Mouse (Mus musculus) layer of hippocampus, postnatal 14 days (tissue): ENCODE measurements at regions not wholly inside any gene's neighbourhood (a gene's known extent, or its start where the extent isn't known, plus 50 kb on each side); places are given as distances from the start of the nearest gene placed in this dataset.

Experiments
- DNase-seq, 2 experiments: peaks; one replicate each; pipeline ENCODE4 v3.0.0; 2021 to 2022; ENCODE audit warnings: low spot score in 2 of 2, mixed read lengths in 1 of 2

DNA sequence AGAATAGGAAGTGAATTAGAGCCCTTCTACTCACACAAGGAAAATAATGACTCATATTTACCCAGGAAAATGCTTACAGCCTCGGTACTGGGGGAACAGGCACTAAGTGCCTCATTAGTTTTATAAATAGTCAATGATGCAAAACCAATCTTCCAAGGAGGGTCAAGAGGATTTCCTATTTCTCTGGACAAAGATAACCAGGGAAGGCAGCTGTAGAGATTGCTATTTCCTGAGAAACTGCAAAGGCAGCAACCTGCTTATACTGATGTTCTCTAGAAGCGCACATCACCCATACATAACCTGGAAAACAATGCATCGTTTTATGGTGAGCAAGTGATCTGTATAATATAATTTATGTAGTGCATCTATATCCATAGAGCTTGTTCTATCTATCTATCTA is 201.3 kb upstream of the Sash1 start:
- no peak for DNase-seq

GRCm38 (mm10) chr10:9086666-9087065 is 200.8 kb upstream of the Sash1 start:
- no peak for DNase-seq

- DNase-seq: no peak
Observed at GRCm38 (mm10) chr10:9085441-9085840, 199.6 kb upstream of the Sash1 start.

- no peak for DNase-seq
Observed at GRCm38 (mm10) chr10:9074916-9075315, 189.0 kb upstream of the Sash1 start.

- peak; percentile 26 to 29 for DNase-seq
Observed at GRCm38 (mm10) chr10:9071630-9072029, 185.8 kb upstream of the Sash1 start.

DNA sequence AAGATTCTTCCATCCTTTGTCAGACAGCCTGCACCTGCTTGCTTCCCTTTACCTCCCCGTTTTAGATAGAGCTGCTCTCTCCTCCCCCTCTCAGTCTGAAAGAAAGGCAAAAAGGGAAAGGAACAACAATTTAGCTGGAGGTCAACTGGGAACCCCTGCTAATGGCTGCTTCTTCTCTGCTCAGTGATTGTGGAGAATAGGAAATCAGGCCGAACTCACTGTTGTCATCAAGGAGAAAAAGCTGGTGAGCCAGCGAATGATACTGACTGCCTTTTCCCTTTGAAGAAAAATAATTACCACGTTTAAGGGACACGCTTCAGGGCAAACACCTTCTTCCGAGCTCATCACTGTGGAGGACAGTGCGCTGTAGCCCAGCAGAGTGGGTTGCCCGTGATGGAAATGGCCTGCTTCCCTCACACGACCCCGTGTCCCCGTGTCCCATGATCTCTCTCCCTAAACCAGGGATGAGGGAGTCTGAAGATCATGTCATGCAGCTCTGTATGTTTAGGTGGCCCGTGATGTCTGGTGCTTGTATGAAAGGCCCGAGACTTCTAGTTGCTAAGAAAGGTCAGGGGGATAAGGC is 183.8 kb upstream of the Sash1 start:
- no peak for DNase-seq

DNA sequence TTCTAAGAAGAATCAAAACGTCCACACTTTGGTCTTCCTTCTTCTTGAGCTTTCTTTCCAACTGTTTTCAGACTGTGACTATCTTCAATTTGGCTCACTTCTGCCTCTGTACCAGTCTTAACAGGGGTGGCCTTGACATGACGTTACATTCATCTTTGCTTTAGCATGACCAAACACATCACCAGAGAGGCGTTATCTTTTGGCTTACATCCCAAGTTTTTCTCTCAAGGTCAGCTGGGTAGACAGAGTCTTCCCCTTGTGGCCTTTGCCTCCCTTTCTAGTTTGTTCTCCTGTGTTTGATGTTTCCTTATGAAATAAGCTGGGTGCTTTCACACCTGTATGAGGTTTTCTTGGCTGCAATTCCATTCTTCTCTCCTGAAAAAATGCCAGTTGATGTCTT is 180.7 kb upstream of the Sash1 start:
- no peak for DNase-seq

GRCm38 (mm10) chr10:9061979-9062378 is 176.1 kb upstream of the Sash1 start:
- no peak for DNase-seq

DNA sequence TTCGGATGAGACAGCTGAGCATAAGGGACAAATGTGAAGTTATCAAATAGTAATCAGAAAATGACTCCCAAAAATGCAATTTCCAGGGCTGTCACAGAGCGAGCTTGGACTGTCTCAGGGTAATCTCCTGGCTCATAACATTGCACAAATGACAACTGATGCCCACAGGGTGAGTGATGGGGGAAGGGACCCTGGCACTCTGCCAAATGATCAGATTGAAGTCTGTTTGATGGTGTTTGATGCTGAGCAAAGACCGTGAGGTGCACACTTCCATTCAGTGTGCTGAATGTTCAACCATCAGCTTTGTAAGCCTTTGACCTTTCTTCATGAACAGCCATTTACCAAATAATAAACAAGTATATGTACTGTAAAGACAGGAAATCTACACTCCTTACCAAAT is 169.4 kb upstream of the Sash1 start:
- peak in 1 of 2 experiments; percentile 29 for DNase-seq

DNA sequence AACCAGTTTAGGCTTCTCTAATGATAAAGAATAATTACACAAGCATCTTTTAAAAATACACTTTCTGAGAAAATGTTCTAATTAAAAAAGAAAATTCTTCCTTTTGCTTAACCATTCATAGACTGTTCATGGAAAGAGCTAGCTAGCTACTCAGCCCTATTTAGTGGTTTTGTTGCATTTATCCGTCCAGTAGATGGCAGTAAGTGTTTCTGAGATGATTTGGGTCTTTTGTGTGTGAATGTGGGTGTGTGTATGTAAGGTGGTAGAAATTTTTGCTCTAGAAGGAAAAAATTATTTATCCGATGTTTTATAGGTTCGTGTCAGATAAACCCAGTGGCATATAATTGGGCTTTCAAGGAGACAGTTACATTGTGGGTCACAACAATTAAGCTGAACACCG is 167.5 kb upstream of the Sash1 start:
- DNase-seq: peak in 1 of 2 experiments; percentile 69

- DNase-seq: no peak
Observed at GRCm38 (mm10) chr10:9047341-9047740, 161.5 kb upstream of the Sash1 start.

GRCm38 (mm10) chr10:9044746-9045370 is 159.0 kb upstream of the Sash1 start:
- no peak for DNase-seq

- DNase-seq: no peak
Observed at GRCm38 (mm10) chr10:9043507-9043906, 157.6 kb upstream of the Sash1 start.

GRCm38 (mm10) chr10:9030486-9030885 is 144.6 kb upstream of the Sash1 start:
- DNase-seq: no peak

GRCm38 (mm10) chr10:9029506-9029905 is 143.6 kb upstream of the Sash1 start:
- no peak for DNase-seq

DNA sequence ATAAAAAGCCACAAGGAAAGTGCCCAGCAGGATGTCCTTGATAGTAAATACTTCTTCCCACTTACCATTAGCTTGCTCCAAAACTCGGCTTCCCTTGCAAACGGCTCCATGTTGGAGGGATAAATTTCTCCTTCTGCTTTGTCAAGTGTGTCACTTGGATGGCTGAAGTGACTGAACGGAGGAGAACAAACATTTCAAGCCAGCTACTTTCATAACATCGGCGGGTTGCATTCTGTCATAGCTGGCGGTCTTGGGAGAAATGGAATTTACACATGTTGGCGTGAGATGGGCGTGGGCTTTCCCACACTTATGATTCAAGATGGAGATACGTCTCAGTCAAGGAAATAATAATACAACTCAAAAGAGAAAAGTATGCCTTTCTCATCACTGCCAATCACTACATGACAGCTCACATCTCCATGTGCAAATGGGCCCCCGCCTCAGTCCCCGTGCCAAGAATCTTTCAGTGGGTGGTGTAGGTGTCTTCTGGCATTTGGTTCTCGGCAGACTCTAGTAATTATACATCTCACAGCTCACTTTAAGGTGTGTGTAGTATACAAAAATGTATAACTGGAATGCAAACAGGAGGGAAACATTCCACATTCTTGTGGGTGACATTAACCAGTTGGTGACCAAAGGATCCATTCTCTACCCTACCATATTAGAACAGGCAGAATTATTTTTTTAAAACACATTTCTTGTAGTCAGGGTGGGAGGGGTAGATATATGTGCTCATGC is 141.4 kb upstream of the Sash1 start:
- DNase-seq: peak in 1 of 2 experiments; percentile 25

- DNase-seq: peak in 1 of 2 experiments; percentile 54
Observed at GRCm38 (mm10) chr10:9014810-9015505, 129.1 kb upstream of the Sash1 start.

- DNase-seq: no peak
Observed at GRCm38 (mm10) chr10:9013549-9013925, 127.7 kb upstream of the Sash1 start.

- peak; percentile 47 to 64 for DNase-seq
Observed at GRCm38 (mm10) chr10:9012829-9013548, 127.1 kb upstream of the Sash1 start.

GRCm38 (mm10) chr10:9011906-9012305 is 126.0 kb upstream of the Sash1 start:
- no peak for DNase-seq

DNA sequence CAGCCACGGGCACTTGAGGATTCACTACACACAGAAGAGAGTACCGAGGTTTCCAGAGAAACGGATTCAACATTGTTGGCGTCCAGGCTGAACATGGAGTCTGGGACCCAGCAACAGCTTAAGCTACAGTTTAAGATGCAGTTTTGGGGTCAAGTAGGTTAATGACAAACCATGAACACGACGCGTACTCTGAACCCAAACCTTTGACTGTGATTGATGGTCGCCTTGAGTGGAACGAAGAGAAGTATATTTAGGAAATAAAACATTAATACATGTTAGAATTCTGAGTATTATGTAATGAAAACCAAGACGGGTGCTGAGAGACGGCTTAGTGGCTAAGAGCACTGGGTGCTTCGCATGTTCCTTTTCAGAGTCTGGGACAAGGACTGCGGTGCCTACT is 124.3 kb upstream of the Sash1 start:
- DNase-seq: no peak
